Mouse (Mus musculus) heart, postnatal 36 days (tissue): ENCODE results near the gene Akap13. TPM values are rescaled to one million over a fixed set of nuclear protein-coding genes. Genes with fewer than 3 reads are reported as not detected.

ENCODE experiments used
- DNase-seq, 2 experiments: peaks; one replicate each; pipeline ENCODE4 v3.0.0; 2021 to 2022
- intact Hi-C: fragments of 180-260 bp; cut with DNase I; formaldehyde crosslinking; loops from one replicate; pipeline ENCODE4 v1.15.1; 2025
- total RNA-seq, 2 experiments: library from RNA; stranded (reverse); gene quantifications; 2 replicates each; pipeline ENCODE4 v1.2.3; 2021

Gene Akap13
- total RNA-seq, 2 experiments from 2014 or later = 73.7 to 88.3 TPM

- DNase-seq = no peak
- intact Hi-C loops = no loop called here
These were observed 163.4 kb downstream of the Akap13 start for GRCm38 (mm10) chr7:75618699-75619098.

DNA sequence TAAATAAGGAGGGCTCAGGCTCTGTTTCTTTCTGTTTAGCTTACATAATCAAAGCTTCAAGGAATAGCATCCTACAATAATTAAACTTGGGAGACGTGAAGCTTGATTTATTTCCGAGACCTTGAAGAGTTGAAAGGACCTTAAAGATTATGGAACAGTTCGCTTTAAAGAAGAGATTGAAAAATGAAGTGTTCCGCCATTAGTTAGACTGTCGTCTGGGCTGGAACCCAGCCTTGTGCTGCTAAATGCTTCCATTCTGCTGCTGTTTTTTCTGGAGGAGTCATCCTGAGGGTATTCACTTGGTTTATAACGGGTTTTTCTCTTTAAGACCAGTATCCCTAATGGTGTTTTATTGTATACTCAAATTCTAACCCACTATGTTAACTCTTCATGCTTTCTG is 164.5 kb downstream of the Akap13 start:
- DNase-seq = no peak
- intact Hi-C loops = no loop called here

- intact Hi-C loops = no loop called here
- no peak for DNase-seq
These were observed 165.1 kb downstream of the Akap13 start for GRCm38 (mm10) chr7:75620395-75620960.

GRCm38 (mm10) chr7:75620976-75621375 is 165.6 kb downstream of the Akap13 start:
- DNase-seq = no peak
- intact Hi-C loops = no loop called here

- intact Hi-C loops = no loop called here
- DNase-seq = no peak
These were observed 172.5 kb downstream of the Akap13 start for GRCm38 (mm10) chr7:75627831-75628230.

GRCm38 (mm10) chr7:75629669-75630068 is 174.3 kb downstream of the Akap13 start:
- intact Hi-C loops = loop anchor here (10.0 kb wide), 1 partner anchor 255 kb away; no protein-coding TSS in a partner anchor
- DNase-seq = no peak

GRCm38 (mm10) chr7:75632941-75633340 is 177.6 kb downstream of the Akap13 start:
- intact Hi-C loops = loop anchor here (2.0 to 10.0 kb wide), 2 partner anchors 18 to 252 kb away; no protein-coding TSS in a partner anchor
- no peak for DNase-seq

- intact Hi-C loops = loop anchor here (2.0 to 10.0 kb wide), 2 partner anchors 19 to 251 kb away; no protein-coding TSS in a partner anchor
- DNase-seq = no peak
These were observed 178.1 kb downstream of the Akap13 start for GRCm38 (mm10) chr7:75633393-75633792.

GRCm38 (mm10) chr7:75633807-75634526 is 178.6 kb downstream of the Akap13 start:
- DNase-seq = no peak

GRCm38 (mm10) chr7:75638769-75639168 is 183.4 kb downstream of the Akap13 start:
- intact Hi-C loops = loop anchor here (2.0 to 10.0 kb wide), 3 partner anchors 70 to 246 kb away; no protein-coding TSS in a partner anchor

More at GRCm38 (mm10) chr7:75633807-75634526, 178.6 kb downstream of the Akap13 start:
- intact Hi-C loops = loop anchor here (2.0 to 10.0 kb wide), 2 partner anchors 19 to 251 kb away; no protein-coding TSS in a partner anchor

GRCm38 (mm10) chr7:75639541-75639940 is 184.2 kb downstream of the Akap13 start:
- intact Hi-C loops = loop anchor here (2.0 to 10.0 kb wide), 3 partner anchors 71 to 245 kb away; no protein-coding TSS in a partner anchor
- peak; percentile 82 to 83 for DNase-seq

More at GRCm38 (mm10) chr7:75638769-75639168, 183.4 kb downstream of the Akap13 start:
- no peak for DNase-seq

GRCm38 (mm10) chr7:75640074-75640473 is 184.7 kb downstream of the Akap13 start:
- intact Hi-C loops = loop anchor here (5.0 to 10.0 kb wide), 3 partner anchors 72 to 185 kb away; partner anchors contain the start of gene Akap13
- DNase-seq = no peak

GRCm38 (mm10) chr7:75640671-75641070 is 185.3 kb downstream of the Akap13 start:
- intact Hi-C loops = loop anchor here (5.0 to 10.0 kb wide), 3 partner anchors 72 to 184 kb away; partner anchors contain the start of gene Akap13
- DNase-seq = no peak

- DNase-seq = no peak
- intact Hi-C loops = loop anchor here (2.0 to 10.0 kb wide), 4 partner anchors 29 to 184 kb away; partner anchors contain the start of gene Akap13
These were observed 186.3 kb downstream of the Akap13 start for GRCm38 (mm10) chr7:75641415-75642177.

- DNase-seq = peak; percentile 56 to 73
- intact Hi-C loops = loop anchor here (2.0 to 10.0 kb wide), 4 partner anchors 29 to 185 kb away; partner anchors contain the start of gene Akap13
These were observed 186.9 kb downstream of the Akap13 start for GRCm38 (mm10) chr7:75642178-75642777.

DNA sequence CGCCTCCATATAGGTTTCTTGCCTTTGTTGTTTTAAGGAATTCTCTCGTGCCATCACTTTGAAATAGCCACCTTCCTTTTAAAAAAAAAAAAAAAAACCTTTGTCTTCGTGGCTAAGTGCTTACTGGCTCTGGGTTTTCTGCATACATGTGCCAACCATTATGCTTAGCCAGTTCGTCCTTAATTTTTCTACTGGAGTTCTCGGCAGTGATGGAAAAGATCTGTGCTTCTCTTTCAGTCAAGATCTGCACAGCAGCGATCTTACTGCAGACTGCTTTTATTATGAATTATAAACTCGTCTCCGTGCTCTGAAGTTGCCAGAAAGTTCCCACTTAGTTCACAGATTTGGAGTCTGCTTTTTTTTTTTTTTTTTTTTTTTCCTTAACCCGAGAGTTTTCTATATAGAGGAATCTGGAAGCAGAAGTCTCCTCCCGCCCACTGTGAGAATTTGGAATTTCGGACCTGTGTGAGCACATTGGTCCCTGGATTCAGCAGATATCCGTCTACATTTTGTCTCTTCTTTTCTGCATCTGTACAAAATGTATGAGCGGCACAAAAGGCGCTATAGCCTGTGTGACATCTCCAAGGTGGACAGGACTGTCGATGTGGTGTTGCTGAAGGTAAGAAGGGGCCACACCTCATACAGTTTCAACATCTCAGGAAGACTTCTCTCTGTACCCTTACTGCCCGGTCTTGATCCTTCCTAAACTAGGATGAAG is 187.7 kb downstream of the Akap13 start:
- intact Hi-C loops = loop anchor here (2.0 to 10.0 kb wide), 4 partner anchors 30 to 186 kb away; partner anchors contain the start of gene Akap13
- no peak for DNase-seq

- intact Hi-C loops = loop anchor here (2.0 to 10.0 kb wide), 4 partner anchors 31 to 187 kb away; partner anchors contain the start of gene Akap13
These were observed 188.7 kb downstream of the Akap13 start for GRCm38 (mm10) chr7:75643986-75644385.

DNA sequence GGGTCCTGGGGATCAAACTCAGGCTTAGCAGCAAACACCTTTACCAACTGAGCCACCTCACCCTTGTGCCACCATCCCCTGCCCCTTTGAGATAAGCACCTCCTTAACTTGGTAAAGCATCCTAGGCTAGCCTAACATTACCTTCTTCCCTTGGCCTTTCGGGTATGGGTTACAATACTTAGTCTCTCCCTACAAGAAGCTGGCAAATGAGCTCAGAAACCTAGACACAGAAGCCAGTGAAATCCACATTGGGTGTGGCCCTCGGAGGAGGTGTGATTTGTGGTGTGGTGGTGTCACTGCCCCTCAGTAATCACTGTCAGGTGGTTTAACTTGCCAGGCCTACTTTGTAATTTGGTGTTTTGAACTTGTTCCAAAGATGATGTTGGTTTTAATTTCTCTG is 189.3 kb downstream of the Akap13 start:
- intact Hi-C loops = loop anchor here (5.0 to 10.0 kb wide), 3 partner anchors 68 to 187 kb away; partner anchors contain the start of gene Akap13
- no peak for DNase-seq

More at GRCm38 (mm10) chr7:75643986-75644385, 188.7 kb downstream of the Akap13 start:
- no peak for DNase-seq
